Mouse (Mus musculus): ENCODE results near the gene Lmo3. TPM values are rescaled to one million over a fixed set of nuclear protein-coding genes. Genes with fewer than 3 reads are reported as not detected.

Gene Lmo3
- 0.31 TPM in 1 of 2 replicates, not detected in the other for polyA plus RNA-seq (2012; rRNA removed)

DNA sequence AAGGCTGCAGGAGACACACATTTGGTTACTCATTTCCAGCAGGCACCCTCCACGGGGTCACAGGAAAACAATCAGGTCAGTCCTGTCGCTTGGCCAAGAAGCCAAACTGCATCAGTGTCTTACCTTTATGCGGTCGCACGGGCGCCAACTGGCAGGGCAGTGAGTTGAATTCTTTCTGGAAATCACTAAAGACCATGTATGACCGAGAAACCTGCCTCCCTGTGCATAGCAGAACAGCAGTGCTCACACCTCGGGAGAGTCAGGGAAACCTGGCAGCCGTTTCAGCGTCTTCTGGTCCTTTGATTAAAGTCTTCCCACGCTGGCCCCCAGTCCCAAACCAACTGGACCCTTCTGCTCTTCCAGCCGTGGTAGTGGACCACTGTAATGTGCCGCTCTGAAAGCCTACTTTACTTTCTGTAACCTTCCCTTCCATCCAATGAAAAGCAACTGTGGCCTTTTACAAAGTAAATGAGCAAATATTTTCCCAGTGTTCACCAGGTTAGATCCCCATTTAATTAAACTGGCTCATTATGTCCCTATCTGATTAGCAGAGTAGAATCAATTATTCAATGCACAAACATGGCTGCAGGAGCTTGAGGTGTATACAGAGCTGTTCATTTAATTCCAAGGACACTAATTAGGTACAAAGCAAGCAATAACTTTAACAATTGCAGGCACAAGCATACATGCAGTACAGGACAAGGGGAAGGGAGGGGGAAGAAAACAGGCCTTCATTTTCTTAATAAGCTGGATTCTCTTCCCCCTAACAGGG, at the start of gene Lmo3:
Gene Lmo3, minus strand, starts transcription at position 235 of the 772 bp plus-strand sequence.
- TF ChIP-seq CTCF (IDR thresholded peaks at IDR 0.05; ENCODE audit: insufficient read depth, low read length) = no peak
- no peak for TF ChIP-seq POLR2A (IDR thresholded peaks at IDR 0.05; ENCODE audit: borderline replicate concordance, extremely low read depth, low read depth, low read length)
- DNase-seq = no peak
- 67% methylated on average over 13 of the region's 13 CpGs for WGBS
- no peaks in the 10 kb centered on the region for H3K4me1 ChIP-seq (ENCODE audit: control insufficient read depth, insufficient read depth, low read length)
- no peak within 1 kb of the TSS for H3K4me3 ChIP-seq (replicated peaks; ENCODE audit: extremely low read depth, low read depth, low read length)

DNA sequence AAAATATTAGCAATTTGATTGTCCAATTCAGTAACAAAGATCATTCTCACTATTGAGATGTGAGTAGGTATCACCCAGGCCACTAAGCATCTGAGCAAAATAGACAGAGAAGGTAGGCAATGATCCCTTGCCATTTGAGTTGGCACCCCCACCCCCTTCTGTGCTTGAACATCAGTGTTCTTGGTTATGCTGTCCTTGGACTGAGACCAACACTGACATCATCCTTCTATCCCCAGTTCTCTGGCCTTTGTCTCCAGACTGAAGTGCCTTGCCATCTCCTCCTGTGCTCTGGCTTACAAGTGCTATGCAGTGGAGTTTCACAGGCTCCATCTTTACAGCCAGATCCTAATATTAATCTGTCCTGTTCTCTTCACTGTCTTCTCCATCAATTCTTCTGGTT, 39.0 kb upstream of the Lmo3 start:
- Histone ChIP-seq H3K4me1 (ENCODE audit: control insufficient read depth, insufficient read depth, low read length) (no peaks in the 10 kb centered on the region), H3K4me3 (replicated peaks; ENCODE audit: extremely low read depth, low read depth, low read length) (no peak overlapping the region)
- DNase-seq = no peak
- TF ChIP-seq POLR2A (IDR thresholded peaks at IDR 0.05; ENCODE audit: borderline replicate concordance, extremely low read depth, low read depth, low read length) = no peak

DNA sequence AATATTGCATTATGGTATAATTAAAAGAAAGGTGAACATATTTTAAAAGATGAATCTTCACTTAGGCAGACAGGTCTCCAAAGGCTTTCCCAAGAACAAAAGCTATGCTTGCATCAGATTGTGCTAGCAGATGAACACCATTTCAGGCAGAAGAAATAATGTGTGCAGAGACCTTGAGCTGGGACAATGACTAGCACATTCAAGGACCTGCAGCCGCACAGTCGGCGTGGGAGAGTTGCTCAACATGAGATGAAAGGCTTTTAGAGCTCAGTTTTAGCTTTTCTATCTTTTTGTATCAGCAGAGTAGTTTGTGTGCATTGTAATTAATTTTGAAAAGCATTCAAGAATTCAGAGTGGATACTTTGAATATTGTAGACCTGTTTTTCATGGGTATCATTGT, 36.6 kb upstream of the Lmo3 start:
- DNase-seq = no peak
- Histone ChIP-seq H3K4me3 (replicated peaks; ENCODE audit: extremely low read depth, low read depth, low read length) (no peak overlapping the region), H3K4me1 (ENCODE audit: control insufficient read depth, insufficient read depth, low read length) (no peaks in the 10 kb centered on the region)
- TF ChIP-seq CTCF (IDR thresholded peaks at IDR 0.05; ENCODE audit: insufficient read depth, low read length) (no peak), POLR2A (IDR thresholded peaks at IDR 0.05; ENCODE audit: borderline replicate concordance, extremely low read depth, low read depth, low read length) (no peak)
- WGBS = 79% methylated on average over 3 of the region's 3 CpGs

DNA sequence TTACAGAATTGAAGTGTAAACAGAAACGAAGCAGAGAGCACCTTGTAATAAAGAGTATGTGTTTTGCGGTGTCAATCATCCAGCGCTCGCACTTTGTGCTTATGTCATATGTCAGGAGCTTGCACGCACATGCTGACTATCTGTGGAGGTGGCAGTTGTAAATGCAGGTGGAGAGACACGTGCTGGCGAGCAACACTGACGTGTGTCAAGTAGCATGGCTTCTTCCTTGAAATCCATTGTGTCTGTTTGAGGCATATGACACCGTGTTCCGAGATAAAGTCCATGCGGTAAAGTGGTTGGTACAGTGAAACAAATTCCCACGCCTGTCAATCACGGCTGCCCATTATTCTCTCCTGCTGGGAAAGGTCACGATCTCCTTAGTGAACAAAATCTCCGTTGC, 15.2 kb upstream of the Lmo3 start:
- DNase-seq = no peak
- no peaks in the 10 kb centered on the region for H3K4me1 ChIP-seq (ENCODE audit: control insufficient read depth, insufficient read depth, low read length)
- no peak overlapping the region for H3K4me3 ChIP-seq (replicated peaks; ENCODE audit: extremely low read depth, low read depth, low read length)
- no peak for TF ChIP-seq POLR2A (IDR thresholded peaks at IDR 0.05; ENCODE audit: borderline replicate concordance, extremely low read depth, low read depth, low read length)
- TF ChIP-seq CTCF (IDR thresholded peaks at IDR 0.05; ENCODE audit: insufficient read depth, low read length) = no peak
- 75% methylated on average over 15 of the region's 15 CpGs for WGBS

DNA sequence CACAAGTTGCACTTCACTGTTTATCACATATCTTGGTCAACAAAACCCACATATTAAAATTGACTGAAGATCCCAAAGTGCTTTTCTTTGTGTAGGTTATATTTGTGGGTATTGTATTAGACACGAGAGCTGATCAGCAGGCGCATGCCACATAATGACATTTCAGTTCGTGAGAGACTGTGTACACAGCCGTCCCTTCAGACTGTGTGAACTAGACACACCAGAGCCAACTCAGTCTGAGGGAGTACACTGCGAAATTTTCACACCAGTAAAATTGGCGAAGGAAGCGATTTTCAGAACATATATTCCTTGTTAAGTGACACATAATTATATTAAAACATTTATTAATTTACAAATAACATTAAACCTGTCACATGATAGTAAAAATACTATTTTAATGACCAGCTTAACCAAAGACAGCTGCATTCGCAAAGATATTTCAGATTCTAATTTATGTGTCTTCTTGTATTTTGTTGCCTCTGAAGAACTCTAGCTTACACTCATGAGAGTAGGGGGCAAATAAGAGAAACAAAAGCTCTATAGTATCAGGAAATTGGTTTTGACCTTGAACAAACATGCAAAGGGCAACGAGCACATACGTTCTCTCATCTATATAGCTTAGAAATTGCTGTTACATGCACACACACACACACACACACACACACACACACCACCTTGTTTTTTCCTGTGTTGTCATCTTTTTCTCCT, 14.4 kb upstream of the Lmo3 start:
- H3K4me1 ChIP-seq (ENCODE audit: control insufficient read depth, insufficient read depth, low read length) = no peaks in the 10 kb centered on the region
- no peak for DNase-seq
- TF ChIP-seq POLR2A (IDR thresholded peaks at IDR 0.05; ENCODE audit: borderline replicate concordance, extremely low read depth, low read depth, low read length) (no peak), CTCF (IDR thresholded peaks at IDR 0.05; ENCODE audit: insufficient read depth, low read length) (no peak)
- H3K4me3 ChIP-seq (replicated peaks; ENCODE audit: extremely low read depth, low read depth, low read length) = no peak overlapping the region
- 54% methylated on average over 10 of the region's 10 CpGs for WGBS

DNA sequence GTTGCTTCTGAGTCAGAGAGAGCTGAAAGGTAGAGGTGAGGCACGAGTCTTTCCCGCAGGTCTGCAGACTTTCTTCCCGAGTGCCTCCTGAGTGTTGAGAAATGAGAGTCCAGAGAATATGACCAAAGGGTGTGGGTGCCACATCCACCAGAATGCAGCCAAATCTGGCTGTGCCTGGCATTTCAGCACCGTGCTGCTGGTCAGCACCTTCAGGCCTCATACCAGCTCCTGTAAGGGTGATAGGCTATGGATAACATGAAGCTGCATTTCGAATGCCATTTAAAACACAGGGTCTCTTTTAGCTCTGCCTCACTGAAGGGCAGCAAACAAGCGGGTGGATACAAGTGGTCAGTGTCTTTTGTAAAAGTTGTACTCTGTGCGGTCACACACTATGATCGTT, 1.5 kb upstream of the Lmo3 start:
- 64% methylated on average over 8 of the region's 8 CpGs for WGBS
- DNase-seq = no peak
- TF ChIP-seq POLR2A (IDR thresholded peaks at IDR 0.05; ENCODE audit: borderline replicate concordance, extremely low read depth, low read depth, low read length) = no peak
- no peak for TF ChIP-seq CTCF (IDR thresholded peaks at IDR 0.05; ENCODE audit: insufficient read depth, low read length)
- H3K4me1 ChIP-seq (ENCODE audit: control insufficient read depth, insufficient read depth, low read length) = no peaks in the 10 kb centered on the region
- H3K4me3 ChIP-seq (replicated peaks; ENCODE audit: extremely low read depth, low read depth, low read length) = no peak overlapping the region

DNA sequence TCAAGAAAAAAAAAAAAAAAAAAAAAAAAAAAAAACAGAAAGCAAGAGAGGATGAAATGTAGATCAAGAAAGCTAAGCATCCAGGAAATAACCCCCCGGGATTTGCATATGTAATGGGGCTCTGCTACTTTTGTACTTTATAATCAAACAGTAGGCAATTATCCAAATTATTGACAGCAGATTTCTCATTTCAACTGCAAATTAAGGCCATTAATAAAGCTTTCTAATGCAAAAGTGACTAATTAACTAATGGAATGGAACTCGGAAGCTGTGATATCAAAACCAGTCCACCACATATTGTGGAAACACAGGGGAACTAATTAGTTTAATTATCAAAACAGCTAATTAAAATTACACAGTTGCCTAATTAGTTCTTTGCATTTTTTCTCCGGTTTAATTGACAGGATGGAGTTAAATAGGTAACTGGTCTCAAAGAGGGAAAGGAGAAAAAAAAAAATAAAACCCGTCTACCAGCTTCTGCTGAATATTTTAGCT, 785 bp upstream of the Lmo3 start:
- TF ChIP-seq CTCF (IDR thresholded peaks at IDR 0.05; ENCODE audit: insufficient read depth, low read length) (no peak), POLR2A (IDR thresholded peaks at IDR 0.05; ENCODE audit: borderline replicate concordance, extremely low read depth, low read depth, low read length) (no peak)
- WGBS = 64% methylated on average over 4 of the region's 4 CpGs
- H3K4me3 ChIP-seq (replicated peaks; ENCODE audit: extremely low read depth, low read depth, low read length) = no peak overlapping the region
- no peak for DNase-seq
- no peaks in the 10 kb centered on the region for H3K4me1 ChIP-seq (ENCODE audit: control insufficient read depth, insufficient read depth, low read length)

DNA sequence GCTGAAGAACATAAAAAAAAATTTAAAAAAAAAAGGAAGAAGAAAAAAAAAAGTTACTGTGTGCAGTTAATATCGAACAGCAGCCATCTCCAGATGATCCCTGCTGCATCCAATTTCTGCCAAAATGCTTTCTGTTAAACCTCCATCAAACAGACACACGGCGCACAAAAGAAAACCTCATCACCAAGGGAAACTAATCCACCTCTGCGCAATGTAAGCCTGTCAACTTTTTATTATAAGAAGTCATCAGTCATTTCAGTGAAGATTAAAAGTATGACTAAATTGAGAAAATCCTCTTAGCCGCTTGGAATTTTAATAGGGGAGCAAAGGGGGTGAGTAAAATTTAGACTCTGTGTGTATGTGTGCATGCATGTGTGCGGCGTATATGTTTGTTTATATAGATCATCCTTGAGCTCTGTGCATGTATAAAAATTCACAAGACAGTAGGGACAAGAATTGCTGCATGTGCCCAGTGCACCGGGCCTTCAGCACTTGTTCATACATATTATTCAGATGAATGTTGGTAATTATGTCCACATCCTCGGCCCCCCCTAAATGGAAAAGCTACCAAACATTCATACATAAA, 1.2 kb downstream of the Lmo3 start:
- no peaks in the 10 kb centered on the region for H3K4me1 ChIP-seq (ENCODE audit: control insufficient read depth, insufficient read depth, low read length)
- TF ChIP-seq POLR2A (IDR thresholded peaks at IDR 0.05; ENCODE audit: borderline replicate concordance, extremely low read depth, low read depth, low read length) (no peak), CTCF (IDR thresholded peaks at IDR 0.05; ENCODE audit: insufficient read depth, low read length) (no peak)
- no peak for DNase-seq
- 76% methylated on average over 9 of the region's 9 CpGs for WGBS
- no peak overlapping the region for H3K4me3 ChIP-seq (replicated peaks; ENCODE audit: extremely low read depth, low read depth, low read length)

DNA sequence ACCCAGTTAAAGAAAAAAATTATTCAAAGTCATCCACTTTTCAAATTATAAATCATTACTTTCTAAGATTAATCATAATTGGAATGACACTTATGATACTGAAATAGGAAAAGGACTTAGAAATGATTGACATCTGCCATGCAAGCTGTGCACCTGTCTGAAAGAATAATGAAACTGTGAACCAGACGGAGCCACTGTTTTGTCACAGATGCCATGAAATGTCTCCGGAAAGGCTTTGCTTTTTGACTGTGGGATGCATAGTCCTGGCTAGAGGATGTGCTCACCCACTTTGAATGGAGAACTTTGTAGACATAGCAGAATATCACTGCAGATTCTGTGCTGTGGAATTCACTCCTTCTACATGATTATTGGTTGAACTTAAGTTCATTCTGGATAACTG, 18.4 kb downstream of the Lmo3 start:
- no peak for DNase-seq
- TF ChIP-seq POLR2A (IDR thresholded peaks at IDR 0.05; ENCODE audit: borderline replicate concordance, extremely low read depth, low read depth, low read length) = no peak
- TF ChIP-seq CTCF (IDR thresholded peaks at IDR 0.05; ENCODE audit: insufficient read depth, low read length) = no peak
- WGBS = 81% methylated on average over 2 of the region's 2 CpGs

More for the DNA sequence above, 18.4 kb downstream of the Lmo3 start:
- H3K4me1 ChIP-seq (ENCODE audit: control insufficient read depth, insufficient read depth, low read length) = no peaks in the 10 kb centered on the region
- no peak overlapping the region for H3K4me3 ChIP-seq (replicated peaks; ENCODE audit: extremely low read depth, low read depth, low read length)
